Mouse (Mus musculus) ES-Bruce4 (cell line): ENCODE data around the gene Apobec2.

Experiments
- EP300 ChIP-seq: IDR thresholded peaks from 2 replicates; pipeline ENCODE4 v1.6.1; 2011; ENCODE audit warnings: low read depth, low read length; ENCODE audit not compliant: insufficient read depth
- POLR2A ChIP-seq: IDR thresholded peaks from one replicate; pipeline ENCODE4 v1.8.1; 2011; ENCODE audit warnings: low read length; ENCODE audit not compliant: insufficient read depth

DNA sequence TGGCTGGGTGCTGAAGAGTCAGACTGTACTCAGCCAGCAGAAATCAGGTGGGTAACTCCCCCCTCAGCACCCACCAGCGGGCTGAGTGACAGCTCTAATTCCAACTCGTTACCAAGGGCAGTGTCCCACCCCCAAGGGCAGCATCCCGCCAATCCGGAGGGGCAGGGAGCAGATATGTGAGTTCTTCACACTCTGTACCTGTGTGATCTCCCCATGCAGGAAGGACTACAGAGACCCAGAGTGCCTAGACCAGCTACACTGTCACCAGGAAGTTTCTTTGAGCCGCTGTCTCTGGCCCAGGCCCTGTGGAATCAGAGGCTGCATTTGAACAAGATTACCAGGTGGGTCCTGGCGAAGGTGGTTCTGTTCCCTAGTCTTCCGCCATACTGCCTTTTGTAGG is 21.5 kb upstream of the Apobec2 start:
- no peak for TF ChIP-seq POLR2A
- TF ChIP-seq EP300 = no peak
